Mouse (Mus musculus): ENCODE measurements around the gene Pop5. TPM values are rescaled to one million over a fixed set of nuclear protein-coding genes. Genes with fewer than 3 reads are reported as not detected.
A peak's percentile ranks its signal among the peaks of the same experiment; 100 is the strongest.

Pop5 gene
- total RNA-seq, 2 experiments from 2014 or later: 28.9 to 30.8 TPM

DNA sequence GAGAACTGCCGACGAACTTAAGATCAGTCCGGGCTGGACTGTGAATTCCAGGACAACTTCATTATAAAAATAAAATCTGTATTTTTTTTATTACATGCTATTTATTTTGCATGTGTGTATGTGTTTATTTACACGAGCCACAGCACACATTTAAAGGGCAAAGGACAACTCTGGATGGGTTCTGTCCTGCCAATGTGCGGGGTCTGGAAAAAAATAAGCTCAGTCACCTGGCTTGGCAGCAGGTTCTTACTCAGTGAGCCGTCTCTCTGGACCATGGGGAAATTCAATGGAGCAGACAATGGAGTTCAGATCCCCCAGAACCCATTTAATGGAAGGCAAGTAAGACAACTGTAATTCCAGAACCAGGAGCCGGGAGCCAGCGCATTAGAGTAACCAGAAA lies 25.5 kb downstream of the Pop5 start:
- intact Hi-C loops (cut with DNase I): loop anchor here (2.0 kb wide), 1 partner anchor 20 kb away; no protein-coding TSS in a partner anchor
- no peak for DNase-seq

DNA sequence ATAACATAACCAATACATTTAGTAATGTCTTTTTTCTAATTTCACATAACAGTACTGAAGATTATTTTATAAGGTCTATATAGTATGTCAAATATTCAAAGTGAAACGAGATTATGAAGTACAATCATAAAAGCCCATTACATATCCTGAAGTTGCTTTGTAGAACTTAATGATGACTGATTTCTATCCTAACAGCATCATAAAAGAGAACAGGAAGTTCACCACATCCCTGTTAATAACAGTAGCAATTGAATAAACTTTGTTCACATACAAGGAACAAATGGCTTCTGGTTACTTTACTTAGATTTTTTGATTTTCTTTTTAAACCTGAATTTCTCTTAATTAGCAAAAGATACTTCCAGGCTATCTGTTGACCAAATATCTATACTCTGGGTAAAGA lies 26.2 kb downstream of the Pop5 start:
- intact Hi-C loops (cut with DNase I): loop anchor here (2.0 kb wide), 1 partner anchor 21 kb away; no protein-coding TSS in a partner anchor
- no peak for DNase-seq

DNA sequence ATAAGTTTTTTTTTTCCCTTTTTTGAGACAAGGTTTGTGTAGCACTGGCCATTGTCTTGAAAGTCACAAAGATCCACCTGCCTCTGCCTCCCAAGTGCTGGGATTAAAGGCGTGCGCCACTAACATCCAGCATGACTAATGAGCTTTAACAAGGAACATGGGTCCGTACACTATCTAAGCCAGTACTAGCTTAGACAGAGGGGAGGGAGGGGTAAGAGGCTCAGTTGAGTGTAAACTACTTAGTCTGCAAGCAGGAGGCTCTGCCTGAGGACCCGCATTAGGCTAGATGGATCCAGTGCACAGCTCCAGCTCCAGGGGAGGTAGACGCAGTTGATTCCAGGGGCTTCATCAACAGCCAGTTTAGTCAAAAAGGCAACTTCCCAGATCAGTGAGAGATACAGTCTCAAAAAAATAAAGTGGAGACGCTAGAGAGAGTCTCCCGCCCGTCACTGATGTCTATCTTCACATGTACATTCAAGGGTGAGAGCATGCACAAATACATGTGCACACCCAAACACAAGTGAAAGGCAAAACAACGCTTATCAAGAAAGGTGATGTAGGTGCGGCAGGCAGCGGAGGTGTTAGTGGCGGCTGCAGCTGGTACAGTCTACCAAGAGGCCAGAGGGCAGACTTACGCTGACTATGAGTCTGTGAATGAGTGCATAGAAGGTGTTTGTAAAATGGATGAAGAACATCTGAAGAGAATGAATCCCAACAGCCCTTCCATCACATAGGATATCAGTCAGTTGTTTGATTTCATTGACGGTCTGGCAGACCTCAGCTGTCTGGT lies 27.1 kb downstream of the Pop5 start:
- DNase-seq: no peak
- intact Hi-C loops (cut with DNase I): no loop called here

DNA sequence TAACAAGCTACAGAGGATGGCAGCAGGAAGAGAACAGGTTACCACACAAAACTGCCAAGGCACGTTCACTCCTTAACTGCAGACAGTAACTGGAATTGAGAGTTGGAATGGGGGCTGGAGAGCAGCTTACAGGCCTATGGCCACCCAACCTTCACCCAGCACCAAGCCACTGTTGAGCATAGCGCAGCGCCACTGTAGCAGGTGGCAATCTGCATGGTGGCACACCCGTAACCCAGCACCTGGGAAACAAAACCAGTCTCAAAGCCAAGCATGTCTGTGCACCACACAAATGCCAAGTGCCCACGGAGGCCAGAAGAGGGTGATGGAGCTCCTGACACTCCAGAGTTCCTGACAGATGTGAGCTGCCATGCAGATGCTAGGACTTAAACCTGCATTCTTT lies 30.7 kb downstream of the Pop5 start:
- intact Hi-C loops (cut with DNase I): no loop called here
- peak; percentile 28 to 33 for DNase-seq

DNA sequence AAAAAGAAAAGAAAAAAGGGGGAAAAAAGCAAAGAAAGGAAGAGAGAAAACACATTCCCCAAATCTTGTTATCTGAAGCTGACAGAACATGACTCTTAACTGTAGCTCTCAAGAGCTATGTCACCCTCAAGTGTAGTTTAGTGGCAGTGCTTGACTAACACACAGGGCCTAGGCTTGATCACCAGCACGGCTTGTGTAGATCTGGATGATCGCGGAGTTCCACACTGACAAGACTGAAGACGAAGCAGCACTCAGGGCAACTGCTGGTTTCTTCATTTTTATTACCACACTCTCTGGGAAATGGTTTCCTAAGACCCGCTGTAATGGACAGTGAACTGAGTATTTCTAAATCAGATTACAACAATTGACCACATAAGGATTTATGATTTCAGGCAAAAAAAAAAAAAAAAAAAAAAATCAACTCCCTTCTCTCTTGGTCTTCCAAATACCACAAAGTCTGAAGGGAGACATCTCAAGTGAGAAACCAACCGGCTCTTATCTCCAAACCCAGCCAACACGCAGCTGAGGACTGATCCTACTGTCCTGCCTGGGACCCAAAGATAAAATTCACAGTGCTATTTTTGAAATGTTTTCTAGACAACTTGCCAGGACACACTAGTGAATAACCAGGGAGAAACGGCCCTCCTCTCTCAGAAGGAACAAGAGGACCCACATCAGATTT lies 31.3 kb downstream of the Pop5 start:
- intact Hi-C loops (cut with DNase I): no loop called here
- DNase-seq: peak in 1 of 2 experiments; percentile 27

DNA sequence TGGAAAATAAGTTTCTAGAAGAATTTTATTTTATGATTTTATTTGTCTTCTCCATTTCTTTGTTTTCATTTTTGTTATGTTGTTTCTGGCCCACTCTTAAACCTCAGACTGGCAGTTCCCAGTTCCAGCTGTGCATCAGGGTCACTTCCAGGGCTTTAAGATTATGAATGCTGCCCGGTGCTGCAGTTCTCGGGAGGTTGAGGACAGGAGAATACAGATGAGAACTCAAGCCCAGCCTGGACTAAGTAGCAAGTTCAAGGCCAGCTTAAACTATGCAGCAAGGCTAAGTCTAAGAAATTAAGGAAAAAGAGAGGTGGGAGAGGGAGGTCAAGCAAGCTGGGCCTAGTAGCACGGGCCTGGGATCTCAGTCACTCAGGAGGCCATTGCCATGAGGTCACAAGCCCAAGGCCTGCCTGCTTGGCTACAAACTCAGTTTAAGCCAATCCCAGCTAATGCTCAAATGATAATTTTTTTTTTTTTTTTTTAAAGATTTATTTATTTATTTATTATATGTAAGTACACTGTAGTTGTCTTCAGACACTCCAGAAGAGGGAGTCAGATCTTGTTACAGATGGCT lies 31.9 kb downstream of the Pop5 start:
- intact Hi-C loops (cut with DNase I): no loop called here
- DNase-seq: peak in 1 of 2 experiments; percentile 29

DNA sequence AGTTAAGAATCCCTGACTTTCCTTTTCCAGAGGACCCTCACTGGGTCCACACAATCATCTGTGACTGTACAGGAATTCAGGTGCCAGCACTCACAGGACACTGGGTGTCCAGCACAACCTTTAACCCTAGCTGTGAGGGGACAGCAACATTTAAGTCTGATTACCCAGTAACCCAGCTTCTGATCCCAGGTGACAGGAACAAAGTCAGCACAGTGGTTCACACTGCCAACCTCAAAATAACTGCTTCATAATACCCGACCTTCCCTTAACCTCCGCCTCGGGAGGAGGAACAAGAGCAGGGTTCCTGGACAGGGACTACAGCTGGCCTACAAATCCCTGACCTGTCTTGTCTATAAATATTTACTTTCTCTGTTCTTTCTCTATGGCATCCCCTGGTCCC lies 32.6 kb downstream of the Pop5 start:
- intact Hi-C loops (cut with DNase I): no loop called here
- DNase-seq: peak; percentile 51 to 67

DNA sequence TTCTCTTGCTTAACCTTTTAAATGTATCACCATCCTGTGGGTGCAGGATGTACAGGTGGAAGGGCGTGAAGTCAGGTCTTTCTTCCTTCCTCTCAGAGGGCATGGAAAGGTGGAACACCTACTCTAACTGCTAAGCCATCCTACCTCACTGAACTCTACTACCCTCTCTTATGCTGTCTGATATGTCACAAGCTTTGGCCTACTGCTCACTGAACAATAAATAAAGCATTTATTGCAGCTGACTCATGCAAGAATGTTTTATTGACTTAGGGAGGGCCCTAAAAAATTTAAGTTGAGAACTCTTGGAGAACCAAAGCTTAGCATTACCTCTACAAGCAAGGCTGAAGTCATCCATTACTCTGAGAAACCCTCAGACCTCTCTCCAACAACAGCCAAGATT lies 34.3 kb downstream of the Pop5 start:
- DNase-seq: no peak
- intact Hi-C loops (cut with DNase I): no loop called here

DNA sequence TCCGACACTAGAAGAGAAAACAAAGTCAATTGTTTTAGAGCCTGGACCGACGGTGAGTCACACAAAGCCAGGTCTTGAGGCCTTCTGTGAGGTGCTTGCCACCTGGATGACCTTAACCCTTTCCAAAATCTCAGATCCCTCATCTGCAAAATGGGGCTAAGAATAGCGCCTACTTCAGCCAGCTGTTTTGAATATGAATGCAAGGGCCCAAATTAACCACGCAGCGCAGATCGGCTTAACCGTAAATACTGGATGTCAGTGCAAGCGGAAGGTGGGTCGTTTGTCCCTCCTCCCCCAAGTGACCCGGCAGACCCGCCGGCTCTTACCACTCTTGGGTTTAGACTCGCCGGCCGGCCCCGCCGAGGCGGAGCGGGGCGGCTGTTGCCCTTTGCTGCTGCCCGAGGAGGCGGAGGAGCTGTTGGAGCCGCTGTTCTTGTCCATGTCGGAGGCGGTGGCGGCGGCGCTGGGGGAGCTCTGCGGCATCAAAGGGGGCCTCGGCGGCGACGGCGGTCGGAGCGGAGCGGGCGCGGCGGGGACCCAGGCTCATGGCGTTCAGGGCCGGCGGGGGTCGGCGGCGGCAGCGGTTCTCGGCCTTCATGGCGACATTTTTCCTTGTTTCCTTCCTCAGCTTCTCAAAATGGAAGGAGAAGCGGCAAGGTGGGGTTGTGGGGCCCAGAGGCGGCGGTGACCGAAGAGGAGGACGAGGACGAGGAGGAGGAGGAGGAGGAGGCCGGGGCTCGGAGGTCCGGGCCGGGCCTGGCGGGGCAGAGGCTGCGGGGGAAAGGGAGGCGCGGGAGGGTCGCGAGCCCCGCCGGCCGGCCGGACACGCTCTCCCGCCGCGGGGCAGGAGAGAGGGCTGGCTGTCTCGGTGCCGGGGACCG lies 36.5 kb downstream of the Pop5 start:
- peak; percentile 58 to 66 for DNase-seq
- intact Hi-C loops (cut with DNase I): no loop called here

DNA sequence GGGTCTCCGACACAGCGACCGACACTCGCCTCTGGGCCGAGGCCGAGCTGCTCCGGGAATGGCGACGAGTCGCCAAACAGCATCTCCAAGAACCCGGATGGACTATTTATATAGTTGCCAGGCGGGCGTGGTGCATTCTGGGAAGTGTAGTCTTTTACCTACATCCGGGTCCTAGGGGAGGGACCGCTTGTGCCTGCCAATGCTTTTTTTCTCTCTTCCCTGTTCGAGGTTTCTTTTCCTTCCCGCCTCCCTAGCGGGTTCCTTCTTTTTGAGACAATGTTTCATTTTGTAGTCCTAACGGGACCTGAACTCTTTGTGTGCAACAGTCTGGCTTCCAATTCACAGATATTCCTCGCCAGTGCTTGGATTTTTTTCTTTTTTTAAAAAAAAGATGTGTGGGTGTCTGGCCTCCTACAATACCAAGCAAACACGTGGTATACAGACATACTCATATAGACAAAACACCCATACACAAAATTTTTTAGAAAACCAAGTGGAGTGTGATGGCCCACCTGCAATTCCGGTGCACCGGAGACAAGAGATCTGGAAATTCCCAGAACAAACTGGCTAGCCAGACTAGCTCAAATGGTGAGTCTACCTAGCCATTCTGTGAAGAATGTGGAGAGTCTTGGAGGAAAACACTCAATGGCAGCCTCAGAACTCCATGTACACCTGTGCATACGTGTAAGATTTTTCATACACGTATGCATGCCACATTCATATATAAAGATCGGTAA lies 37.3 kb downstream of the Pop5 start, which contains the start of gene Rnf10:
Gene Rnf10 (minus strand): TSS at position 87 of the 737 bp plus-strand sequence.
- intact Hi-C loops (cut with DNase I): no loop called here
- DNase-seq: peak; percentile 99 to 100

DNA sequence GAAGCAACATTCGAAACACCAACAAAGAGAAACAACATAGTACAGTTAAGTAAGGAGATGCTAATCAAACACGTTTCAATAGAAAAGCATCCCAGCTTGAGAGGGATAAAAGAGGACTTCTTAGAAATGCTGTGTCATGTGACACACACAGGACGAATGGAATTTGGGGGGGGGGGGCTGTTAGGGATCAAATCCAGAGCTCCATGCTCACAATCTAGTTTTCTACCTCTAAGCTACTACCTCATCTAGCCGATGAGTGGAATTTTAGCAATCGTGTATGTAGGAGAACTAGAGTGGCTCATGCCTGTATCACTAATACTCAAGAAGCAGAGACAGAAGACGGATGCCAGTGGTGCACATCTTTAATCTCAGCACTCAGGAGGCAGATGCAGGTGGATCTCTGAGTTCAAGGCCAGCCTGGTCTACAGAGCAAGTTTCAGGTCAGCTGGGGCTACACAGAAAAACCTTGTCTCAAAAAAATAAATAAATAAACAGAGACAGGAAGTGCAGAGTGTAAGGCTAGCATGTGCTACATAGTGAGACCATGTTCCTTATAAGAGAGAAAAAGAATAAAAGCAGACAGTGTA lies 38.0 kb downstream of the Pop5 start:
- DNase-seq: no peak
- intact Hi-C loops (cut with DNase I): no loop called here

DNA sequence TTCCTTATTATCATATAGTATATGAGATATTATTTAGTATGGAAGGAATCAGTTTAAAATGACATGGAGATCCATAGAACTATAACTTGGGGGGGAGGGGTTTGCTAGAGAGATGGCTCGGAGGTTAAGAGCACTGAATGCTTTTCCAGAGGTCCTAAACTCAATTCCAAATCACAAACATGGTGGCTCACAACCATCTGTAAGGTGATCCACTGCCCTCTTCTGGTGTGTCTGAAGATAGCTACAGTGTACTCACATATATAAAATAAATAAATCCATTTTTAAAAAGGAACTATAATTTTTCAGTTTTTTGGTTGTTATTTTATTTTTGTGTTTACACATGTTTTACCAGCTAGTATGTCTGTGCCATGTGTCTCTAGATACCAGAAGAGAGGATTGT lies 38.7 kb downstream of the Pop5 start:
- intact Hi-C loops (cut with DNase I): no loop called here
- DNase-seq: no peak

DNA sequence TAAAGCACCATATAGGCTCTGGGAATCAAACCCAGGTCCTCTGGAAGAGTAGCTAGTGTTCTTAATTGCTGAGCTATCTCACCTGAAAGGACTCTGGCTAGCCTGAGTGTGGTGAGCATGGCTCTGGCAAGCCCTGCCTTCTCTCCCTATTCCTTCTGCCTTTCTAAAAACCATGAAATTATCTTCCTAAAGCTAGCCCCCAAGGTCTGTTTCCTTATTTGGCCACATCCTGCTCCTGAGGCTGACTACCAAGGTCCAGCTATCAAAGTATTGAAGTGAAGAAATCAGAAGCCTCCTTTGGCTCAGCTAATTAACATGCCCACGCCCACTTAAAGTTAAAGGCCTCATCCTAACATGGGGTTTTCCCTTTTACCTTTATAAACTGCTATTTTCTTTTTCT lies 39.1 kb downstream of the Pop5 start:
- DNase-seq: no peak
- intact Hi-C loops (cut with DNase I): no loop called here

DNA sequence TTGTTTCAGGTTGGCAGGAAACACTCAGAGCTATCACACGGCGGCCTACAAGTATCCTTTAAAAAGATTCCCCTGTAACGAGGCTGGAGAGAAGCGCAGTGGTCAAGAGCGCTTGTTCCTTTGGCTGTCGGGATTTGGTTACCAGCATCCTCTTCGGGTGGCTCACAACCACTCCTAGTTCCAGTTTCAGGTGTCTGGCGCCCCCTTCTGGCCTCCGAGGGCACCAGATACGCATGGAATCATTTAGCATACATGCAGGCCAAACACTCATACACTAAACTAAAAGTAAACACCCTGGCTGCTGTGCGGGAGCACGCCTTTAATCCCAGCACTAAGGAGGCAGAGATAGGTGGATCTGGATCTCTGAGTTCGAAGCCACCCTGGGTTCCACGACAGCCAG lies 40.4 kb downstream of the Pop5 start:
- no peak for DNase-seq
- intact Hi-C loops (cut with DNase I): no loop called here

DNA sequence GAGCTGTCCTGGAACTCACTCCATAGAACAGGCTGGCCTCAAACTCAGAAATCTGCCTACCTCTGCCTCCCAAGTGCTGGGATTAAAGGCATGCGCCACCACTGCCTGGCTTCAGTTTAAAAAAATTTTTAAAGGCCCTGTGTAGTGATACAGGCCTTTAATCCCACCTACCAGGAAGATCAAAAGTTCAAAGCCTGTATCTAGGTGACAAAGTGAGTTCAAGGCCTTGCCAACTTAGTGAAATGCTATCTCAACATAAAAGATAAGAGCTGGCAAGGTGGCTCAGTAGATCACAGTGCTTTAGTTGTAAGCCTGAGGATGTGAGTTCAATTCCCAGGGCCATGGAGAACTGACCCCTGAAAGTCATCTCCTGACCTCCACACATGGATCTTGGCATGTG lies 42.4 kb downstream of the Pop5 start:
- no peak for DNase-seq

DNA sequence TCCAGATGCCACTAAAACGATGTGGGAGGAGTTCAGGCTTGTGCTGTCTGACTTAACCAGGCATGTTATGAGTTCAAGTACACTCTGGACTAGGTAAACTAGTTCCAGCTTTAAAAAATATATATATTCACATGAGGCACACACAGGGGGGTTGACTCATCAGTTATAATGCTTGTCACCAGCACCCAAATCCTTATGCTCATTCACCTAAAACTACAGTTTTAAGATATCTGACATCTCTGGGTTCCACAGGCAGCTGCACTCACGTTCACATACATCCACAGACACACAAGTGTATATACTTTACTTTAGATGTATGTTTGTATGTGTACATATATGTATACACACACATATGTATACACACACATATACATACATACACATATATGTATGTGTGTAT lies 43.1 kb downstream of the Pop5 start:
- intact Hi-C loops (cut with DNase I): loop anchor here (2.0 kb wide), 1 partner anchor 22 kb away; the partner anchor contains the start of gene Dynll1
- DNase-seq: no peak

More for the DNA sequence above, 42.4 kb downstream of the Pop5 start:
- intact Hi-C loops (cut with DNase I): loop anchor here (2.0 kb wide), 1 partner anchor 23 kb away; the partner anchor contains the start of gene Dynll1

DNA sequence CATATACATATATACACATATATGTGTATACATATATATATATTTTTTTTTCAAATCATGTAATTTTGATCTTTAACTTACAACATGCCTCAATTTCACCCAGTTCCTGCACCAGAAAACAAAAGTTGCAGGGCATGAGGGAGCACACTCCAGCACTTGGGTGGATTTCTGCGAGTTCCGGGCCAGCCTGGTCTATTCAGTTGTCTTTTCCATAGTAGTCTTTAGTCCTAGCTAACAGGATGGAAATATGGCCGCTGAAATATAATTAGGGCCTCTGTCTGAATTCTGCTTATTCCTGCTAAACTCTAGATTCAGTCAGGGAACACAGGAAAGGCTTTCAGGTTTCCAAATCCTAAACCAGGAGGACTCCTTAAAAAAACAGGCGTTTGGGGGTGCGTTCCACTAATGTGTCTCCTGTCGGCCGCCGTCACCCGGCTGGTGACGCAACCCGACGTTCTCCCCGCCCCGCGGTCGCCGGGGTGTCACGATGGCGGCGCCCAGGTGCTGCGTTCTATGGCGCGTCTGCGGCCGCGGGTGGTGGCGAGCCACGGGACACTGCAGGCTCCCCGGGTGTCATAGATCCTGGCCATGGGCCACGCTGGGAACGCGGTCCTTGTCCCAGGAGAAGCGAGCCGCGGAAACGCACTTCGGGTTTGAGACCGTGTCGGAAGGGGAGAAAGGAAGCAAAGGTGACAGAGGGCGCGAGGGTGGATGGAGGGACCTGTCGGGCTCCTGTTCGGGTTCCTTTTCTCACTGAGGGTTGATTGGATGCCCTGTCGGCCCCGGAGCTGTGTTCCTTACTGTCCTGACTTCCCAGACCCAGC lies 43.8 kb downstream of the Pop5 start, which contains the start of gene Coq5:
Gene Coq5 (plus strand): TSS at position 441 of the 824 bp plus-strand sequence.
- intact Hi-C loops (cut with DNase I): loop anchor here (2.0 to 5.0 kb wide), 2 partner anchors 21 to 63 kb away; partner anchors contain the start of genes Dynll1, Gatc and Triap1
- peak; percentile 90 to 92 for DNase-seq

DNA sequence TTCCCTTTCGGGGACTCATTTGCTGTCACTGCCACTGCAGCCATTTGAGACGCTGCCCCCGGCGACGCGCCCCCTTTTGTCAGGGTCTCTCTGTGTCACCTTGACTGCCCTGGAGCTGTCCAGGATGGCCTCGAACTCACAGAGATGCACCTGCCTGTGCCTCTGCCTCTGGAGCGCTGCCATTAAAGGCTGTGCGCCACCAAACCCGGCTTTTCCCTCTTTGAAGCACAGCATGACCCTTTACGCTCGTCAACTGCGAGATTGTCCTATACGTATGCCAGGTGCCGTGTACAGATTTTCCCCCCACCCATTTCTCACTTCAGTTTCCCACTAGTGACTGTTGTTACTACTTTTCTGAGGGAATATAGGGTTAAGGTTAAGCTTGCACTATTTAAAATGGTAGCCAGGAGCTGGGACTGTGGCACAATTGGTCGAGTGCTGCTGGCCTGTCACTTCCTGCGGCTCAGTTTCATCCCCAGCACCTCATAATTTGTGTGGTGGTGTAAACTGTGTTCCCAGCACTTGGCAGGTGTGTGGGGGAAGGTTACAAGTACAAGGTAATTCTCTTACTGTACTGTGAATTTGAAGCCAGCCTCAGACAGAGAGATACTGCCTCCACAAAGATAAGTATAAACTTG lies 44.5 kb downstream of the Pop5 start:
- peak; percentile 25 to 44 for DNase-seq
- intact Hi-C loops (cut with DNase I): loop anchor here (5.0 kb wide), 1 partner anchor 62 kb away; the partner anchor contains the start of genes Gatc and Triap1
